Mouse (Mus musculus) ovary, postnatal 10 days (tissue): Measurements from ENCODE around the gene Gas7.

Source experiments
- DNase-seq: peaks from one replicate; pipeline ENCODE4 v3.0.0; 2022; ENCODE audit warnings: low spot score

Gene Gas7

DNA sequence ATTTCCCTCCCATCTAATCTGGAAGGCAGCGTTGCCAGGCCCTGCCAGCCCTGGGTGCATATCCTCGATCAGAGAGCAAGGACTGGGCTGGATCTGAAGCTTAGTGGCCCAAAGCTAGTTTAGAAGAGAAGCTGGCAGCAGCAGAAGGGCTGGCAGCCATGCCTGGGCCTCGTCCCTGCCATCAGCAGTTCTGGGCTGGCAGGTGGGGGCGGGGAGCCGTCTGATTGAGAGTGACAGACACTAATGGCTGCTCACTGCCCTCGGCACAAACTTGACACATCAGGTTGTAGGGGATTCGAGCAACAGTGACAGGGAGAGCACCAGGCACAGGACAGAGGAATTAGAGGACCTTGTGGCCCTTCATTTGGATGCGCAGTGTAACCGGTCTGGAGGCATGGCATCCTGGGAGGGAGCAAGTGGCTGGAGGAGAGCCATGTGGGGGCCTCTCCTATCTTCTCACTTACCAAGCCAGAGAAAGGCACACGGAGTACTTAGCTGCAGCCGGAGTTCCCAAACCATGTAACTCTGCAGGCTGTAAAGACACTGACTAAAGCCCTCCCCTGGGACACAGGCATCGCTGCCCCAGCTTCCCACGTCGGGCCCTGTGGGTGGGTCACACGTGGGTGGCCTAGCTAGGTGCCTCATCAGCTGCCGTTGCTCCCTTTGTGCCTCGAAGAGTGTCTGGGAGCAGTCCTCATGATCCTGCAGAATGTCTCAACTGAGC lies 200.2 kb downstream of the Gas7 start:
- no peak for DNase-seq

DNA sequence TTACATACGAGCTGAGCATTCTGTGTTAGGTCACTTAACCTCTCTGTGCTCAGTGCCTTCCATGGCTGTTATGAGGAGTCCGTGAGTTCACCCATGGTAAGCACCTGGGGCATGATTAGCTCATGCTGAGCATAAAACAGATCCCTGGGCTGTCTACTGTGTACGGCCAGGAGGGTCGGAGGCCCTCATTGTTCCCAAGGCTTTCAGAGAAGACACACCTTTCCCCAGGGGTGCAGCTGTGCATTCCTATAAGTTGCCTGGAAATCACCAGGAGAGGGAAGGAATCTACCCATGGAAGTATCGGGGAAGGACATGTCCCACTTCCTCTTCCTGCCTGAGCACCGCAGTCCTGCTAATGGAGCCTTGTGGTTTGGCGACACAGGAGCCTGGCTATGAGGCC lies 201.1 kb downstream of the Gas7 start:
- no peak for DNase-seq

DNA sequence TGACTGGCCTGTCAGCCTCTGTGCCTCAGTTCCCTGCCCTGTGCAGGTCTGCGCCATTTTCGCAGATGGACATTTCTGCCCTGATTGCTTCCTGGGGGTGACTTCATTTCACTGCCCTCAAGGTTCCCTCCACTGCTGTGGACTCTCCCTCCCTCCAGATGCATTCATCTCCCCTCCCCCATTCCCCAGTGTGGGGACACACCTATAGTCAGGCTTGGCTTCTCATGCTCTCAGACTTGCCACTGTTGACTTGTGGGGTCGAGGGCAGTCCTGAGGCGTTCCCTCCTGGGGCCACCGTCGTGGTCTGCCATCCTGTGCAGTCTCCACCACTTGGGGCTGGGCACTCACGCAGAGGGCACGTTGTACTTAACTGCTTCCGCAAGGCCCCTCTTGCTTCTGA lies 201.6 kb downstream of the Gas7 start:
- DNase-seq = no peak

GRCm38 (mm10) chr11:67657685-67658382 lies 202.6 kb downstream of the Gas7 start:
- DNase-seq = no peak

DNA sequence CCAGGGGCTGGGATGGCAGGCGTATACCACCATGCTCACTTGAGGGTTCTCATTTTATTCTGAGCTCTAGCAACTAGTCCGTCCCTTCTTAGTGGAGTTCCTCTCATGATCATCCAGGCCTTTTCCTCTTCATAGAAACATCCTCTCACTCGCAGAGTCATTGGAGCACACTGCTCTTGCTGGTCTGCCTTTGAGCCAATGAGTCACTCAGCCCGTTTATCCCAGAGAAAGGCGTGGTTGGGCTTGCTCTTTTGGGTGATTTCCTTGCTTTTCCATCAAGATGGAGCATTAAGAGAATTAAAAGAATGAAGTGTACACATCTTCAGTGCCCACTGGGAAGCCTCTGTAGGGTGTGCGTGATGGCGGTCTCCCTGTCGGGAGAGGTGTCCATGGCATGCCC lies 206.2 kb downstream of the Gas7 start:
- DNase-seq = no peak

- DNase-seq = no peak
Observed at GRCm38 (mm10) chr11:67663437-67663836, 208.2 kb downstream of the Gas7 start.

- DNase-seq = no peak
Observed at GRCm38 (mm10) chr11:67664261-67664660, 209.0 kb downstream of the Gas7 start.

- no peak for DNase-seq
Observed at GRCm38 (mm10) chr11:67664918-67665317, 209.7 kb downstream of the Gas7 start.

DNA sequence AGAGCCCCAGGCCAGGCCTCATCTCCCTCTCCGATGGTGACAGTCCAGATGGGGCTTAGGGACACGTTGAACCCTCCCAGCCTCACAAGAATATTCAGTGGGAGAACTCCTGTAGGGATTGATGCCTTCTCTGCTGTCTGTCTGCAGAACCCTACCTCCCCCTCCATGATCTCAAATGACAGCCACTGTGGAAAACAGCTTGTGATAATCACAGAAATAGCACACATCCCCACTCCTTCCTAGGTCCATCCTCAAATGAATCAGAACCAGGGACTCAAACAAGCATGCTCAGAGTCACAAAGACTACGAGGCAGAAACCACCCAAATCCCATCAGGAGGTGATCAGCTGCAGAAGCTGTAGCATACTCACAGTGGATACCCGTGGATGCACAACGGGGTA lies 210.9 kb downstream of the Gas7 start:
- no peak for DNase-seq

GRCm38 (mm10) chr11:67667531-67668332 lies 212.5 kb downstream of the Gas7 start:
- DNase-seq = peak; percentile 14

GRCm38 (mm10) chr11:67668460-67669007 lies 213.3 kb downstream of the Gas7 start:
- DNase-seq = no peak

GRCm38 (mm10) chr11:67670031-67670430 lies 214.8 kb downstream of the Gas7 start:
- DNase-seq = no peak

DNA sequence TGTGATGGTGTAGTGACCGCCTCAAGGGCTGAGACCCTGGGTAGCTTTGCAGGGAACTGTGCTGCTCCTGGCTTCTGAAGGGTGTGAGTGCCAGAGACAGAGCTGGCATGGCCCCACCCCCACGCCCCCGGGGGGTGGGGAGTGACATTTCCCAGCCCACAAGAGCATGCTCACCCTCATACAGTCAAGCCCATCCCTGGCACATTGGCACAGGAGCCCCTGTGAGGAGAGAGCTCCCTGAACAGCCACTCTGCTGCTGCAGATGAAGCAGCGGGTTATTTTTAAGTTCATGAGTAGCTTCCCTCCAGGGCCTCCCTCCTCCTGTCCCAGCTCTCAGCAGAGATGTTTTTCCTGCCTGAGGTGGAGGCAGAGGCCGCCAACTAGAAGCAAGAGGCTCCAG lies 216.9 kb downstream of the Gas7 start:
- no peak for DNase-seq

DNA sequence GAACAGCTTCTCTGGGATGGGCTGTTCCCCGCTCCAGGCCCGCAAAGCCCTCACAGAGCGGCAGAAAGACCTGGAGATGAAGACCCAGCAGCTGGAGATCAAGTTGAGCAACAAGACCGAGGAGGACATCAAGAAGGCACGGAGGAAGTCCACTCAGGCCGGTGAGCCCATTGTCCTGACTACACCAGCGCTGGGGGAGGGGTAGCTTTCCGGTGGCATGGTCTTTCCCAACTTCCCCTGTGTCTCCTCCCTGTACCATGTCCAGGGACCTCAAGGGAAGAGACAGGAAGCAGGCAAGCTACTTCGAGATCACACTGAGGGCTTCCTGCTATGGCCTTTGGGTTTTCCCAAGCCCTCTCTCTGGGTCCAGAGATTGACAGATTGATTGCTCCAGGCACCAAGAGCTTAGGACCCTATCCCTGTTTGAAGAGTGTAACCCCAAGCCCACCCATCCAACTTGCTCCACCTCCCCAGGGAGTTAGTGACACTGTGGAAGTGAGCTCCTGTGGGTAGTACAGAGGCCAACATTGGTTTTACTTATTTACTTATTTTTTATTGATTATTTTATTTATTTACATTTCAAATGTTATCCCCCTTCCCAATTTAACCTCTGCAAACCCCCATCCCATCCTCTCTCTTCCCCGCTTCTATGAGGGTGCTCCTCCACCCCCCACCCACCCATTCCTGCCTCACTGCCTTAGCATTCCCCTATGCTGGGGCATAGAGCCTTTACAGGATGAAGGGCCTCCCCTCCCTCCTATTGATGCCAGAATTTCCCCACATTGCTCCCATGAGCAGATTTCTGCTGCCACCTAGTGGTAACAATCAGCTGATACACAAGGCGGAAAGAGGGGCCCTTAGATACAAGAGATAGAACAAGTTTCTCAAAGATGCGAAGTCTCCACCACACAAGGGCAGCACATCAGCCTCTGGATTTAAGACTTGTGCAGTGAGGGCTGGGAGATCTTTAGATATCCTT lies 220.6 kb downstream of the Gas7 start:
- no peak for DNase-seq

DNA sequence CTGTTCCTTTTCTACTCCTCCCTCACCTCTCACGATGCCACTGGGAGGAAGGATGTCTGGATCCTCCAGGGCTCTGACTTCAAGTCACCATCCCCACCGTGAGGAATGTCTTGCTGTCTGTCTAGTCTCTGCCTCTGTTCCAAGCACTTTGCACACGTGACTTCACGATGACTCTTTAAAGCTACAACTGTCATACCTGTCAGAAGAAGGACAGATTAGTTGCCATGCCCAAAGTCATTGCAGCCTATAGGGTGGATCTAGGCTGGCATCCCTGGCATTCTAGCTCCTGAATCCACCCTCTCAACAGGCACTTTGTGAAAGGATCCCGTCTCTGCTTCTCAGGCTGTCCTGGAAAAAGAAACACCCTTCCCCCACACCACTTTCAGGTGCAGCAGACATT lies 224.1 kb downstream of the Gas7 start:
- DNase-seq = no peak

GRCm38 (mm10) chr11:67679930-67680329 lies 224.7 kb downstream of the Gas7 start:
- no peak for DNase-seq

- no peak for DNase-seq
Observed at GRCm38 (mm10) chr11:67681871-67682270, 226.6 kb downstream of the Gas7 start.

DNA sequence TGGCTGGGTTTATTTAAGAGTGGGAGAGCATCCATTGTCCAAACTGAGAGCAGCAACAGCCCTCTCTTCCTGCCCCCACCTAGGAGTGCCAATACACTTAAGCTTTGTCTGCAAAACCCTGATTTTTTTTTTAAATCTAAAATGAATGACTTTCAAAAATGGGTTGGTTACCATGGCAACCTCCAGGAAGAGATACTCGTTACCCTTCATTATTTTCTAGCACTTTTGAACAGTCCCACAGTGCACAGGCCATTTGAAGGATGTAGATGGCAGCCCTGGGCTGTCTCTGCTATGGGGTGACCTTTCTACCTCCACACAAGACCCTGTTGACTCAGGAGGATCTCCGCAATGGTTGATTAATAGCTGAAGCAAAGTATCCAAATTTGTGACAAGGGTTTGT lies 230.9 kb downstream of the Gas7 start:
- no peak for DNase-seq

DNA sequence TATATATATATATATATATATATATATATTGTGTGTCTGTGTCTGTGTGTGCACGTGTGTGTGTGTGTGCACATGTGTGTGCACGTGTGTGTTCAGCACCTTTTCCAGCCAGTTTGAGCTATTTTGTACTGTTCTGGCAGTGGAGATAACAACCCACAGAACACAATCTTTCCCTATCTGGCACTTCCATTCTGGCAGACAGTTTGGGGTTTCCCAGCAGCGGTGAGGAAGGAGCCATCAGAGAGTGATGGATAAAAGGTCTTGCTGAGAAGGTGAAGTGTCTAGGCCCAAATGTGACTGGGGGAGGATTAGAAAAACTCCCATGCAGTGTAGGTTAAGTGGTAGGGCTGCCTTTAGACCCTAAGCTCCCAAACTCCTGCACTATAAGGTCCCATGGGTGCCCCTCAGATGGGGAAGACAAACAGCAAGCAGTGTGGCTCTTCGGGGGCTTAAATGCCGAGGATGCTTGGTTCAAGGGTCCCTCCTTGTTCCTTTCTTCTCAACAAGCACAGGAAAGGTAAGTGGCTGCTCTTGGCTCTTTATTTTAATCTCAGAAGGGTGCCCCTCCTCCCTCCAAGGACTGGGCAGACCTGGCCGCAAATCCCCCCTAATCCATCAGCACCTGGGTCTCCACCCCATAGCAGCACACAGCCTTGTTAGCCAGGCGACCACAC lies 239.6 kb downstream of the Gas7 start, which contains the start of gene Rcvrn:
Rcvrn (plus strand) TSS at position 624 of the 674 bp plus-strand sequence.
- no peak for DNase-seq

DNA sequence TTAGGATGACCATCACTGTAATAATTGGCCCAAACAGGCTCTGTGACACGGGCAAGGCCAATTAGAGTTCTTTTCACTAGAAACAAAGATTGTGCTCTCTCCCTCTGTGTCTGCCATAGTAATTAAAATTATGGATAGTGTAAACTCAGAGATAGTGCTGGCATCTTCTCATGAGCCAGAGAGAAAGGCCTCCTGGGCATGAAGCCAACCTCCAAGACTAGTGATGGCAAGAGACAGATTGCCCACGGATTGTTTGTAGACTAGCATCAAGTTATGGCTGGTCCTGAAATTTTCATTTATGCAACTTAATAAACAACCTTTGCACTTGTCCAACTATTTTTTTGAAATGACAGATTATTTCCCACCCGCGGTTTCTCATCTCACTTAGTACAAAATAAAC lies 257.7 kb downstream of the Gas7 start:
- DNase-seq = no peak

DNA sequence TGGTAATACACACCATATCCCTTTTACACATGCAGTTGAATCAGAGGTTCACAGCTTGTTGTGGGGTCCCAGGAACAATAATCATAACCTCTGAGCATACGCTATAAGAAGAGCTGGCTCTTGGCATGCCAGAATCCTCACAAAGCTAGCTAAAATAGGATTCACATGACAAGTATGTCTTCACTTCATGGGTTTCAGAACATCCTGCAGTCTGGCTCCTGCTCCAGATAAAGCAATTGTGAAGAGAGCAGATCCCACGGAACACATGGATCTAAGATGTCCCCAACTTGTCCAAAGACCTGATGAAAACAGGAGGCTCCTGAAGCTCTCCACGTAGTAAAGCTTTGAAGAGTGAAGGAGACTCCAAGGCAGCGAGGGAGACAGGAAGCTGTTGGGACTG lies 260.1 kb downstream of the Gas7 start:
- DNase-seq = no peak
